Mouse (Mus musculus) G1E (cell line): Measurements from ENCODE around the gene Col2a1. TPM values are rescaled to one million over a fixed set of nuclear protein-coding genes. Genes with fewer than 3 reads are reported as not detected.
A peak's percentile ranks its signal among the peaks of the same experiment; 100 is the strongest.

Experiments
- ATAC-seq: 2 replicates; pipeline ENCODE4 v1.8.0; 2016; ENCODE audit warnings: mild to moderate bottlenecking; ENCODE audit not compliant: insufficient number of reproducible peaks, poor library complexity, low FRiP score, severe bottlenecking; ENCODE audit errors: extremely low read depth
- DNase-seq: peaks from one replicate; pipeline ENCODE4 v3.0.0; 2012; ENCODE audit warnings: low spot score
- H3K27me3 ChIP-seq: 2 replicates; pipeline ENCODE4 v1.6.1; 2012; ENCODE audit warnings: mild to moderate bottlenecking, low read length, inconsistent platforms; ENCODE audit not compliant: insufficient read depth
- H3K36me3 ChIP-seq: replicated peaks from 2 replicates; pipeline ENCODE3; 2012; ENCODE audit warnings: mild to moderate bottlenecking, inconsistent platforms
- H3K4me1 ChIP-seq: 2 replicates; pipeline ENCODE4 v1.6.1; 2012; ENCODE audit warnings: low read depth, low read length, inconsistent platforms, mixed read lengths; ENCODE audit not compliant: insufficient read depth
- H3K4me3 ChIP-seq: 2 replicates; pipeline ENCODE4 v1.5.1; 2012; ENCODE audit warnings: low read depth, mild to moderate bottlenecking, inconsistent platforms, low read length, moderate library complexity, mixed read lengths
- H3K9me3 ChIP-seq: replicated peaks from 2 replicates; pipeline ENCODE4 v1.6.1; 2012; ENCODE audit warnings: inconsistent platforms
- CTCF ChIP-seq: IDR thresholded peaks from 2 replicates; pipeline ENCODE4 v1.5.1; 2012; ENCODE audit warnings: low read depth, low read length, inconsistent platforms, mixed read lengths
- GATA1 ChIP-seq: IDR thresholded peaks from 2 replicates; pipeline ENCODE4 v1.6.1; 2012; ENCODE audit warnings: borderline replicate concordance, low read length, inconsistent platforms, mixed read lengths
- GATA2 ChIP-seq: IDR thresholded peaks from 2 replicates; pipeline ENCODE4 v1.6.1; 2012; ENCODE audit warnings: low read depth, low read length, inconsistent platforms, borderline replicate concordance
- POLR2AphosphoS5 ChIP-seq: IDR thresholded peaks from 2 replicates; pipeline ENCODE4 v1.6.1; 2012; ENCODE audit warnings: low read depth, low read length, inconsistent platforms; ENCODE audit not compliant: insufficient replicate concordance
- TAL1 ChIP-seq: conservative IDR thresholded peaks from 2 replicates; pipeline ENCODE4 v1.6.1; 2012; ENCODE audit warnings: low read depth, low read length, inconsistent platforms, mixed read lengths
- polyA plus RNA-seq: library from polyadenylated mRNA; stranded (reverse); fragments of >175 nt; gene quantifications from 2 replicates; pipeline ENCODE4 v1.2.3, GENCODE M21; 2012
- total RNA-seq, 2 experiments: library from RNA; stranded (forward) in 1 of 2; stranded (reverse) in 1 of 2; fragments of 200-1000 nt in 1 of 2; fragments of >200 nt in 1 of 2; fragmentation: Nextera tagmentation in 1 of 2; gene quantifications; 2 replicates each; pipeline ENCODE4 v1.2.3; 2014 to 2017

The Col2a1 gene
- total and polyA plus RNA-seq, 3 experiments: 0.11 TPM; not detected in 2

- ATAC-seq: no peak
- TF ChIP-seq TAL1 (no peak), POLR2AphosphoS5 (no peak), GATA2 (no peak)
- no peaks in the 10 kb centered on the region for H3K9me3 ChIP-seq
- no peaks in the 10 kb centered on the region for H3K27me3 ChIP-seq
- peak overlapping the region; percentile 74 for H3K4me3 ChIP-seq
- H3K36me3 ChIP-seq: peaks cover 25% of the 10 kb centered on the region
- peak; percentile 10 for DNase-seq
- peaks cover 23% of the 10 kb centered on the region for H3K4me1 ChIP-seq
Observed at GRCm38 (mm10) chr15:97964836-97965187, 39.7 kb downstream of the Col2a1 start.

- TF ChIP-seq GATA1 (no peak), TAL1 (no peak), GATA2 (no peak), POLR2AphosphoS5 (no peak), CTCF (peak; percentile 82)
- Histone ChIP-seq H3K4me3 (peak within 1 kb of the TSS; percentile 74), H3K4me1 (peaks cover 23% of the 10 kb centered on the region), H3K27me3 (no peaks in the 10 kb centered on the region), H3K9me3 (no peaks in the 10 kb centered on the region), H3K36me3 (peaks cover 22% of the 10 kb centered on the region)
- ATAC-seq: peak; percentile 84
- DNase-seq: peak; percentile 98
Observed at GRCm38 (mm10) chr15:97963989-97964835, 40.3 kb downstream of the Col2a1 start, which contains the start of gene Tmem106c. Gene Tmem106c (plus strand): TSS chr15:97964200.

- no peak for DNase-seq
- peak overlapping the region; percentile 74 for H3K4me3 ChIP-seq
- peaks cover 23% of the 10 kb centered on the region for H3K4me1 ChIP-seq
- TF ChIP-seq POLR2AphosphoS5: no peak
- no peak for ATAC-seq
- H3K9me3 ChIP-seq: no peaks in the 10 kb centered on the region
- peaks cover 15% of the 10 kb centered on the region for H3K36me3 ChIP-seq
- no peaks in the 10 kb centered on the region for H3K27me3 ChIP-seq
Observed at GRCm38 (mm10) chr15:97963329-97963988, 41.0 kb downstream of the Col2a1 start.

- H3K27me3 ChIP-seq: peaks cover 31% of the 10 kb centered on the region
- no peak overlapping the region for H3K4me3 ChIP-seq
- DNase-seq (no peak), ATAC-seq (no peak)
- no peaks in the 10 kb centered on the region for H3K9me3 ChIP-seq
- peaks cover 9% of the 10 kb centered on the region for H3K4me1 ChIP-seq
- H3K36me3 ChIP-seq: no peaks in the 10 kb centered on the region
- no peak for TF ChIP-seq GATA2
- TF ChIP-seq TAL1: no peak
- TF ChIP-seq POLR2AphosphoS5: no peak
- TF ChIP-seq CTCF: no peak
Observed at GRCm38 (mm10) chr15:97956416-97956815, 48.1 kb downstream of the Col2a1 start.

- no peaks in the 10 kb centered on the region for H3K36me3 ChIP-seq
- ATAC-seq (no peak), DNase-seq (no peak)
- H3K4me1 ChIP-seq: peaks cover 9% of the 10 kb centered on the region
- no peaks in the 10 kb centered on the region for H3K9me3 ChIP-seq
- peaks cover 35% of the 10 kb centered on the region for H3K27me3 ChIP-seq
- no peak overlapping the region for H3K4me3 ChIP-seq
- TF ChIP-seq TAL1: no peak
- TF ChIP-seq POLR2AphosphoS5: no peak
- no peak for TF ChIP-seq GATA1
- no peak for TF ChIP-seq CTCF
- TF ChIP-seq GATA2: no peak
Observed at GRCm38 (mm10) chr15:97955742-97956141, 48.8 kb downstream of the Col2a1 start.

GRCm38 (mm10) chr15:97955286-97955685, 49.2 kb downstream of the Col2a1 start:
- peaks cover 9% of the 10 kb centered on the region for H3K4me1 ChIP-seq
- ATAC-seq (no peak), DNase-seq (no peak)
- peaks cover 35% of the 10 kb centered on the region for H3K27me3 ChIP-seq
- no peak overlapping the region for H3K4me3 ChIP-seq
- TF ChIP-seq GATA1: no peak
- no peak for TF ChIP-seq CTCF
- no peak for TF ChIP-seq GATA2
- no peak for TF ChIP-seq POLR2AphosphoS5
- no peak for TF ChIP-seq TAL1
- H3K36me3 ChIP-seq: no peaks in the 10 kb centered on the region
- no peaks in the 10 kb centered on the region for H3K9me3 ChIP-seq
